Mouse (Mus musculus) megakaryocyte, embryonic 14.5 days (primary cell): Measurements from ENCODE around the gene Papolb.

Source experiments
- FLI1 ChIP-seq: IDR thresholded peaks from 2 replicates; pipeline ENCODE4 v1.6.1; 2012; ENCODE audit warnings: low read length, inconsistent platforms, mixed read lengths
- GATA1 ChIP-seq: IDR thresholded peaks from 3 replicates; pipeline ENCODE4 v1.6.1; 2012; ENCODE audit warnings: mixed read lengths, low read length, inconsistent platforms, borderline replicate concordance

DNA sequence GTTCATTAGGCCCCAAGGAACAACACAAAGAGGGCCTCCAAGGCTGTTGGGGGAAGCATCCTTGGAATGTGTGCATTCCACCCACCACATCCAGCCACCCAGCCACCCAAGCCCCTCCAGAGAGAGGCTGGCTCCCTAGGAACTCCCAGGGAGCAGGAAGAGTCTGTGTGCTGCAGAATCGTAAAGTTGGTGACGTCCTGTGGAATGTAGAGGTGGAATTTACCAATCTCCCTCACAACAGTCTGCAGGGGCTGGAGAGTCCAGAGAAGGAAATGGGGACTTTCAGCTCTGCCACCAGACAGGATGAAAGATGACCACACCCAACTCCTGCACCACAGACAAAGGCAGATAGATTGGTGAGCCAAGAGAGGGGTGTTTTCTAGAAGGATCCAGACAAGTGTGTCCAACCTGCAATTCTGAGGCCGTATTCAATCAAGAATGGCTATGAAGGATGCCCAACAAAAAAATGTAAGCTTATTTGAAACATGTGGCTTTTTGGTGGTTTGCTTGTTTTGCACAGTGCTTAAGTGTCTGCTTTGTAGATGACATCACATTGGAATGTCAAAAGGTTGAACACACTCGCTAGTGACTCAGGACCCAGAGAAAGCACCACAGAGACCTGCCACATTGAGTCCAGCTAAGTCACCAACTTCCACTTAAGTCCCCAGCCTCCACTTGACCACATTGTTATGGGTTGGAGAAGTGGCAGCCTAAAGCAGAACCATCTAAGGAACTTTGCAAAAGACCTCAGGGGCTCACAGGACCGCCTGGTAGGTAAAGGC lies 15.3 kb upstream of the Papolb start:
- TF ChIP-seq GATA1 (no peak), FLI1 (no peak)
